Mouse (Mus musculus) testis, adult 2 months (tissue): Measurements from ENCODE around the gene Hoxb6.

Experiments
- CTCF ChIP-seq: fragments of 200-500 bp; IDR thresholded peaks from 2 replicates; pipeline ENCODE4 v1.5.1; 2012; ENCODE audit warnings: low read depth, mild to moderate bottlenecking, inconsistent platforms, low read length, moderate library complexity; ENCODE audit not compliant: control insufficient read depth, insufficient read depth, insufficient replicate concordance
- POLR2A ChIP-seq: fragments of 200-500 bp; IDR thresholded peaks from 2 replicates; pipeline ENCODE4 v1.6.1; 2012; ENCODE audit warnings: low read depth, mild to moderate bottlenecking, inconsistent platforms, low read length, moderate library complexity; ENCODE audit not compliant: control insufficient read depth

DNA sequence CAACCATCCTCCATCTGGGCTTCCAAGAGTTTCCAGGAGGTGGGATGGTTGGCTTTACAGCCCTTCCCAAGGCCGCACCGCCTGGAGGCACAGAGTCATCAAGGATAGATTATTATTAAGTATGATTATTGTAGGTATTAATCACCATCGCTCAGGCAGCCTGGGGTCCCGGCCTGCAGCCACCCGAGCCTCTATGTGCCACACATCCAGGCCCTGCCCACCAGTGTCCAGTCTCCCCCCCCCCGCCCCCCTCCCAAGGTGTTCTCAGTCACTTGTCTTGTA is 52.5 kb downstream of the Hoxb6 start:
- TF ChIP-seq CTCF (no peak), POLR2A (no peak)
